In genomic region chr6:116110588-116110987, GRCm38 (mm10) we compare ENCODE assay signal across 24 mouse cellular contexts.
"Had no signal": no experiment of that assay in that cellular context is flagged by ENCODE, and none has a peak within 500 bp of the region (broad histone marks: within the 10 kb centered on the region; RNA-seq: fewer than 3 reads in every experiment).

No protein-coding gene starts in this region.

- H3K27me3 ChIP-seq: heart, embryonic 13.5 days; heart, embryonic 15.5 days; hindbrain, embryonic 13.5 days; hindbrain, embryonic 15.5 days; kidney, embryonic 15.5 days; limb, embryonic 12.5 days had no signal

- H3K9ac ChIP-seq: heart, embryonic 13.5 days; heart, embryonic 15.5 days; hindbrain, embryonic 13.5 days; hindbrain, embryonic 15.5 days; kidney, embryonic 15.5 days; limb, embryonic 12.5 days had no signal

- H3K4me2 ChIP-seq: heart, embryonic 11.5 days; heart, embryonic 13.5 days; heart, embryonic 15.5 days; hindbrain, embryonic 13.5 days; hindbrain, embryonic 15.5 days; kidney, embryonic 15.5 days; limb, embryonic 12.5 days had no signal

- H3K36me3 ChIP-seq: heart, embryonic 13.5 days; heart, embryonic 15.5 days; hindbrain, embryonic 13.5 days; hindbrain, embryonic 15.5 days; kidney, embryonic 15.5 days; limb, embryonic 10.5 days; limb, embryonic 12.5 days had no signal

- H3K27ac ChIP-seq: gastrocnemius, adult 2 months; heart, adult 2 months; heart, embryonic 13.5 days; heart, embryonic 15.5 days; hindbrain, embryonic 13.5 days; hindbrain, embryonic 15.5 days; hindbrain, postnatal 0 days; kidney, embryonic 15.5 days; kidney, postnatal 0 days; limb, embryonic 10.5 days; limb, embryonic 12.5 days had no signal

- H3K4me3 ChIP-seq: gastrocnemius, adult 2 months; heart, adult 2 months; heart, embryonic 13.5 days; heart, embryonic 15.5 days; hindbrain, embryonic 13.5 days; hindbrain, embryonic 15.5 days; kidney, embryonic 15.5 days; limb, embryonic 10.5 days; limb, embryonic 12.5 days had no signal

- H3K9me3 ChIP-seq: heart, embryonic 13.5 days; heart, embryonic 15.5 days; hindbrain, embryonic 13.5 days; hindbrain, embryonic 15.5 days; kidney, embryonic 15.5 days; limb, embryonic 10.5 days; limb, embryonic 12.5 days had no signal

- ATAC-seq: hindbrain, postnatal 0 days; intestine, embryonic 16.5 days had no signal

- DNase-seq: gastrocnemius, adult 2 months; gastrocnemius, postnatal 10 days; gastrocnemius, postnatal 25 days; heart, adult 2 months; heart, postnatal 14 days; heart, postnatal 36 days; kidney, adult 11 months; kidney, adult 2 months; kidney, adult 9 months; kidney, postnatal 14 days; kidney, postnatal 36 days; layer of hippocampus, adult 9-11 months; layer of hippocampus, postnatal 36 days had no signal
